Mouse (Mus musculus): ENCODE results near the gene H2-Q6.
"Not testable (repeated sequence)": the region's sequence is repeated elsewhere in the genome, so short reads cannot be mapped to it uniquely, and the experiment has no call there.

GRCm38 (mm10) chr17:35435577-35435976, 10.9 kb downstream of the H2-Q6 start:
- not testable (repeated sequence) for TF ChIP-seq E2F4 (IDR thresholded peaks at IDR 0.05; ENCODE audit: insufficient read depth); CEBPB (IDR thresholded peaks at IDR 0.05; ENCODE audit: insufficient read depth, poor library complexity, severe bottlenecking); POLR2A (IDR thresholded peaks at IDR 0.05; ENCODE audit: insufficient read length, low read depth); POLR2AphosphoS2 (IDR thresholded peaks at IDR 0.05; ENCODE audit: insufficient read length, low read depth)

Data from myocyte (in vitro differentiated cells).